Mouse (Mus musculus) layer of hippocampus, adult 8-10 months (tissue): ENCODE results near the gene AC129217.1. TPM values are rescaled to one million over a fixed set of nuclear protein-coding genes. Genes with fewer than 3 reads are reported as not detected.
A peak's percentile ranks its signal among the peaks of the same experiment; 100 is the strongest.

ENCODE experiments used
- DNase-seq, 2 experiments: peaks; one replicate each; pipeline ENCODE4 v3.0.0; 2022; ENCODE audit warnings: low spot score in 2 of 2
- total RNA-seq, 4 experiments: library from RNA; stranded (reverse); gene quantifications; 2 replicates each; pipeline ENCODE4 v1.2.4; 2022

AC129217.1 gene
- total RNA-seq, result not detected

DNA sequence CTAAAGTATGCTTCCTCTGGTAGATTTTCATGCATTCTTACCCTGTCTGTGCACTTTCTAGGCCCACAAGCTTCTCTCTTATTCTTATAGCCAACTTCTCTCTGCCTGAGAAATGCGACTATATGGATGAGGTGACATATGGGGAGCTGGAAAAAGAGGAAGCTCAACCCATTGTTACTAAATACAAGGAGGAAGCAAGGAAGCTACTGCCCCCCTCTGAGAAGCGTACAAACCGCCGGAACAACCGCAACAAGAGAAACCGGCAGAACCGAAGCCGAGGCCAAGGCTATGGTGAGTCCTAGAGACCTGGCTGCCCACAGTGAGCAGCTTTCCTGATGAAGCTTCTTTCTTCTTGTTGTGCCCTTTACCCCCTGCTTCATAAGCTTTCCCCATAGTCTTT is at the start of gene AC129217.1:
TSS of gene AC129217.1 (plus strand) at position 114 of the 400 bp plus-strand sequence.
- DNase-seq, result no peak

DNA sequence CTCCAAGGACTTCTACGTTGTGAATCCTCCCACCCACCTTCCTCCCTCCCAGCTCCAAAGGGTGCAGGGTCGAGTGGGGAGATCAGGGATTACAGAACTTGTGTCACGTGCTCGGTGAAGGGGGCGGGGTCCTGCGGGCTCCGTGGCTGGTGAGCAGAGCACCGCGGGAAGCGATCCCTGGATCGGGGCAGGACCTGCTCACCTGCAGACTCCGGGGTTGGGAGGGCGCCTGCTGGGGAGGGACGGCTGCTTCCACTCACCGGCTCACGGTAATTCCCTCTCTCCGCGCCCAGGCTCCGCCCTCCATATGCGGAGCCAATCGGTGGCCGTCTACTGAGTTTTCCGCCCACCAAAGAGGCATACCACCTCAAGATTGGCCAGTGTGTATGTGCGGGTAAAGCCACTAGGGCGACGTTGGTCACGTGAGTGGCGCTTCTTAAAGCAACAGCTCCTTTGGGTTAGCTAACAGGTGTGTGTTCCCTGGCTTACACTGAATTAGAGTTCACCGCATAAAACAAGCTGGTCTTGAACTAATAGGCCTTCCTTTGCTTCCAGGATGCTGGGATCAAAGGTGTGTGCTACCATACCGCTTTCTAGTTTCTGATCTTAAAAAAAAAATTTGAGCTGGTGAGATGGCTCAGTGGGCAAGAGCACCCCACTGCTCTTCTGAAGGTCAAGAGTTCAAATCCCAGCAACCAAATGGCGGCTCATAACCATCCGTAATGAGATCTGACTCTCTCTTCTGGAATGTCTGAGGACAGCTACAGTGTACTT is 43.4 kb upstream of the AC129217.1 start, which contains the start of gene Taf6l:
TSS of gene Taf6l (minus strand) at position 410 of the 774 bp plus-strand sequence.
- peak; percentile 94 to 95 for DNase-seq

DNA sequence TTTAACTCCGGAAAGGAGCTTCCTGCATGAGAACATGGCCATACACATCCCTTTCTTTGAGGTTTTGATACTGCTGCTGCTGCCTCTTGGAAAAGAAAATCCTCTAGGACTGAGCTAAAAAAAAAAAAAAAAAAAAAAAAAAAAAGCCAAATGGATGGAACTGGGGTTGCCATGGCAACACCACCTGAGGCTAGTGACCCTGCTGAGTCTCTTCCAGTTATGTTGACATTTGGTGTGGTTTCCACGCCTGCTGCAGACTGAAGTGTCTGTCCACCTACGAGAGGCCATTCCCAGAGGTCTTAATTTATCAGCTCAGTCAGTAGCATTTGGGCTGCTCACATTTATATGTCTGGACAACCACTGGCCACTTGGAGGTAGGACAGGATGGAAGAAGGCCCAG is 41.1 kb upstream of the AC129217.1 start:
- no peak for DNase-seq

DNA sequence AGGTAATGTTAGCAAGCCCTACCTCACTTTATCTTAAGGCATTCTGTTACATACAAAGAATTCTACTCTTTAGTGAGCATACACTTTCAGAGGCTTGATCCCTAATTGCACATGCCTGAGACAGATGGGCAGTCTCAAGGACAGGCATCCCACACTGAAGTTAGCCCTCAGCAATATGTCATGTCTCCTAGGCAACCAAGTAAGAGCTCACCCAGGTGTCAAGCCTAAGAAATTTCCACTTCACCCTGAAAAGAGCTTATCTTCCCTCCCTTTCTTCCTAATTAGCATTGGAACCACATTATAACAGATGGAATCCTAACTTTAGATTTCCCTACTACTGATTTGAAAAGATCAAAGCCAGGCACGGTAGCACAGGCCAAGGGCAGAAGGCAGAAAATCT is 40.4 kb upstream of the AC129217.1 start:
- DNase-seq, result peak in 1 of 2 experiments; percentile 43

DNA sequence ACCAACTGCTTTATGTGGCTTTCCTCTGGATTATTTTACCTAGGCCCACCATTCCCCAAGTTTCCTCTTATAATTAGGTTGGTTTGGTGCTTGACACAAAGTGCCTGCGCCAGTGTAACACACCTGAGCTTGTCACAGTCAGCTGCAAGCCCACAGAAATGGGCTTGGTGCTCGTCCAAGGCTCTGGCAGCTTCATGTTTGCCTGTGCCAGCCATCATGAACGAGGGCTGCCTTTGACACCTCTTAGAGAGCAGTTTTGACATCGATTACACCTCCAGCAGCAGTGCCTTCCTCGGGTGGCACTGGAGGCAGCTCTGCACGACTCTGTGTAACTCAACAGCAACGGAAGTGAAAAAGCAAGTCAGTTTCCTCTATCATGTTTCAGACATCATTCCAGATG is 39.4 kb upstream of the AC129217.1 start:
- no peak for DNase-seq

DNA sequence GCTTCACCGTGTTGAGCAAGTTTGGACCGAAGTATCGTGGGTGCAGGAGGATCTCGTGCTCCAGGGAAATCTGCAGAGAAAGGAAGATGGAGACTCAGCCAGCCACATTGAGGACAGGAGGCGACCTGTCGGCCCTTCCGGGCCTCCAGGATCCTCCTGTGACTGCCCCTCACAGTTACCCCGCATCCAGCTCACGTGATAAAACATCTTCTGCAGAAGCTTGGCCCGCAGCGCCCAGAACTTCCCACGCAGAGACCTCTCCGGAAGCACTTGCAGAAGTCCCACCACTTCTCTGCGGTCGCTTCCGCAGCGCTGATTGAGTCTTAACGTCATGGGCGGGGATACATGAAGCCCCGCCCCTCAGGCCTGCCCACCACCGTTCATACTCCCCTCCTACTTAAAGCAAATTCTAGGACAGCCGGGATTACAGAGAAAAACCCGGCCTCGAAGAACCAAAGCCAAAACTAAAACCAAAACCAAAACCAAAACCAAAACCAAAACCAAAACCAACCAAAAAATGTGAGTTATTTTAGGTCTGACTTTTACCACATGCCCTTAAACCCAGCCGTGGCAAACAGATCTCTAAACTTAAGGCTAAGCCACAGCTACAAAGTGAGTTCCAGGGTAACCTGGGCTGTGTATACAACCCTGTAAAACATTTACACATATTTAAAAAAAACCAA is 31.2 kb upstream of the AC129217.1 start, which contains the start of gene Polr2g:
TSS of gene Polr2g (minus strand) at position 314 of the 683 bp plus-strand sequence.
- peak; percentile 88 to 89 for DNase-seq

DNA sequence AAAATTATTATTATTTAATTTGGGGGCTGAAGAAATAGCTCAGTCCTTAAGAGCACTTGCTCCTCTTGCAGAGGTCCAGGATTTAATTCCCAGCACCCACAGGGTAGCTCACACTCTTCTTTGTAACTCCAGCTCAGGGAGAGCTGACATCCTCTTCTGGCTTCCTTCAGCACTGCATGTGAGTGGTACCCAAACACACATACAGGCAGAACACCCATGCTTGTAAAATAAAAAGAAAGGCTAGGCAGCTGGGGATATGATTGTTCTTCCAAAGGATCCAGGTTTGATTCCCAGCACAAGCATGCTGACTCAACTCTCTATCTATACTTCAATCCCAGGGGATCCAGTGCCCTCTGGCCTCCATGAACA is 30.6 kb upstream of the AC129217.1 start:
- no peak for DNase-seq

DNA sequence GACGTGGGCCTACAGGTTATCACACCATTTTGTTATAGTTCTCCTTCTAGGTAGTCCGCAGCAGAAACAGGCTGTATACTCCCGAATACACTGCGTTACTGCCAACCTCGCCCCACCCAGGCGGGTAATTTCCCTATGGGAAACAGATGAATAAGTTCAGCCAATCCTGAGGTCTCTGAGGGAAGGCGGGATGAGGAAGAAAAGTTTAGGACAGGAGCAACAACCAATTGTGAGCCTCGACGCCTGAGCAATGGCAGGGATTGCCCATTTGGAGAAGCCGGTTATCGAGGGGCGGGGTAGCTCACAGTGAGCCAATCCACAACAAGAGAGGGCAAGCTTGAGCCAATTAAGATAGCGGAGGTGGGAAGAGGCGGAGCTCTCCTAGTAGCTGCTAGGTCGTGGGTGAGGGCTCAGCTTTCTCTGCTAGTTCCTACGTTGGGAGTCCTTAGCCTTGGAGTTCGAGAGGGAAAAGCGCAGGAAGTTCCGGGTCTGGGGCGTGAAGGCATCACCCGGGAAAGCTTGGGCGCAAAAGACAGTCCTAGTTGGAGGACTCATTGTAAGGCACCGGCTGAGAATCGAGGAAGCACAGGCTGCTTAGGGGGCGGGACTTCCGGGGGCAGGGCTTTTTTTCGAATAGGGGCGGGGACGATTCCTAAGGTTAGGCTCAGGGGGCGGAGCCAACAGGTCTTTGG is 27.3 kb upstream of the AC129217.1 start, which contains the start of gene Zbtb3:
TSS of gene Zbtb3 (plus strand) at position 426 of the 692 bp plus-strand sequence.
- peak; percentile 96 to 98 for DNase-seq

DNA sequence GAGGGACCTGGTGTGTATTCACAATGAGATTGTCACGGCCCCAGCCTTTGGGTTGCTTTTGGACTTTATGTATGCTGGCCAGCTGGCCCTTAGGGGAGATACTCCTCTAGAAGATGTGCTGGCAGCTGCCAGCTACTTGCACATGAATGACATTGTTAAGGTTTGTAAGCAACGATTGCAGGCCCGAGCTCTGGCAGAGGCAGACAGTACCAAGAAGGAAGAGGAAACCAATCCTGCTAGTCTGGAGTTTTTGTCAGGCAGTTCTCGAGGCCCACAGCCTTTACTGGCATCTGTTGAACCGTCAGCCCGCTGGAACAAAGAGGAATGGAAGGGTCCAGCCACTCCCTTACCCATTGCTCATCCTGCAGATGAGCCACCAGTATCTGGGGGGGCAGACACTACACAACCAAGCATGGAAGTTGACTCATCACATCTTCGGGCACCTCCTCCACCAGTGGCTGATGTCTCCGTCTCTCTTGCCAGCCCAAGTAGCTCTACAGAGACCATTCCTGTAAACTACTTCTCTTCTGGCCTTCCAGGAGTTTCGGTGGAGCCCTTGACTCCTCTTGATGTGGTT is 26.3 kb upstream of the AC129217.1 start:
- no peak for DNase-seq

DNA sequence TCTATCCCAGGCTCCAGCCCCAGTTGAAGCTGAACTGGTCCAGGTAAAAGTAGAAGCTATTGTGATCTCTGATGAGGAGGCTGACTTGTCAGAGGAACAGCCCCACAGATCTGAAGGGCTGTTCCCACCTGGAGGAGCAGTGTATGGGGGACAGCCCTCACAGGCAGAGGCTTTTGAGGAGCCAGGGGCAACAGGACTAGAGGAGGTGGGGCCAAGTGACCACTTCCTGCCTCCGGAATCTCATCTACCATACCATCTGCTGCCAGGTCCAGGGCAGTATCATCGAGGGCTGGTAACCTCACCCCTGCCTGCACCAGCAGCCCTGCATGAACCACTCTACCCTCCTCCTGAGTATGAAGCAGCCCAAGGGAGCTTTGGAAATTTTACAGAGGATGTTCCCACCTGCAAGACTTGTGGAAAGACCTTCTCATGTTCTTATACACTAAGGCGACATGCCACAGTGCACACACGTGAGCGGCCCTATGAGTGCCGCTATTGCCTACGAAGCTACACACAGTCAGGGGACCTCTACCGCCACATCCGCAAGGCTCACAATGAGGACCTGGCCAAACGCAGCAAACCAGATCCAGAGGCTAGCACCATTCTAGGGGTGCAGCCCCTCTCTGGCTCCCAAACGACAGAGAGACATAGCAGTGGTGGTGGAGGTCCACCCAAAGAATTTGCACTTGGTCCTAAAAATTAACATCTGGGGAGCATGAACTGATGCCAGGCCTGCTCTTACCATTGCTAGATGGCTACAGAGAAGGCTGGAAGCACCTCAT is 25.5 kb upstream of the AC129217.1 start:
- no peak for DNase-seq

DNA sequence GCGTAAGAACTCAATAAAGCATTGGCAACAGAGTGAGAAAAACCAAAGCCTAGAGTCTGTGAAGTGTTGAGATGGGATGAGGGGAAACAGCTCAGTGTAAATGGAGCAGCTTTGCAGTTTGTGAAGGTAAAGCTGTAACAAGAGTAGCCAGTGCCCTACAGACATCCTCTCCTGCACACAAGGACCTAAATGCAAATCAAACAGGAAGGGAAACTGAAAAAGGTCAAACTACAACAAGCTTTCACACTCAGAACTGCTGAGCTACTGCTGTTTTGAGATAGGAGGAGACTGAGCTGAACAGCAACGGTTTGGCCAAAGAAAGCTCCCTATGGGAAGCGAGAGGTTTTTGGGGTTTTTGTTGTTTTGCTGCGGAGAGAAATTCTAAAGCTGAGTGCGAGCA is 22.8 kb upstream of the AC129217.1 start:
- no peak for DNase-seq

DNA sequence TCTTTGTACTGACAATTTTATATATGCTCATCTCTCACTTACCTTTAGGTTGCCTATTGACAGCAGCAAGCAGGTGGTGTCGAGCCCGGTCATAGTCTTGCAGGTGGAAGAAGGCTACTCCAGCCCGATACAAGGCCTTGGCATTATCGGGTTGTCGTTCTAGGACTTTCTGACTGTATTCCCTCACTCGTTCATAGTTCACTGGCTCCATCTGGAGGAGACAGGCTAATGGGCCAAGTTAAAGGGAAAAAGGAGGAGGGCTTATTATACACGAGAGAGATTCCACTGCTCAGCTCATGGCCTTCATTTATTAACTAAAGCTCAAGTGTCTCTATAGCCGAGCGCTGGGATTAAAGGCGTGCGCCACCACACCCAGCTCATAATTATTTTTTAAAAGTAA is 13.8 kb upstream of the AC129217.1 start:
- no peak for DNase-seq

DNA sequence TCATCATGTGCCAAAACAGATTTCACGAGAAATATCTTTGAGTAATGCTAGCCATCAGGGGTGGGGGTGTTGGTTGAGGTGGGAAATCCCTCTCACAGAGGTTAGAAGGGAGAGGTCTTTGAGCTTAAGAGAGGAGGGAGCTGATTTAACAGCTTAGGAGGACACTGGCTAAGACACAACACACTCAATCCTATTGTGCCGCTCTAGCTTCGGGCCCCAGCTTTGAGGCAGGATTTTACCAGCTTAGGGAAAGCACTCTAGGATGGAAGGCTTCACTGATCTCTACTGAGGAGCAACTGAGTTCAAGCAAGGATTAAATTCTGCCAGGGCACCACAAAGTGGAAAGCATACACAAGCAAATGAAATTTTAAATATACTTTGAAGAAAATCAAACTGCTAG is 12.6 kb upstream of the AC129217.1 start:
- no peak for DNase-seq

DNA sequence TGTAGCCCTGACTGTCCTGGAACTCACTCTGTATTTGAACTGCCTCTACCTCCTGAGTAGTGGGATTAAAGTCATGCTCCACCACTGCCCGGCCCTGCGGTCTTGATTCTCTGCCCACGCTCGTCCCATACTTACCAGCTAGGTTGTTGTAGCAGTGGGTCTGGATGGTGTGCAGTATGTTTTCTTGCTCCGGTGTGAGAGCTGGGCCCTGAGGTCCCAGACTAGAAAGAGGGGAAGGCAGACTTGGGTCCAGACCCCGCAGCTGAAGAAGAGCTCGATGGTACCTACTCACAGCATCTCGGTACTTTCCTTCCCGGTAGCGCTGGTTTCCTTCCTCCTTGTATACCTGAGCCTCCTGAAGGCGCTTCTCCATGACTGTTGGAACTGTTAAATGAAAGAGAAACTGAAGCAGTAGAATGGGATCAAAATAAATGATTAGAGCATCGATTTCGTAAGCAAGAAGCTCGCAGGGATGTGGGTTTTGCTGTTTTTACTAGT is 11.2 kb upstream of the AC129217.1 start:
- no peak for DNase-seq

DNA sequence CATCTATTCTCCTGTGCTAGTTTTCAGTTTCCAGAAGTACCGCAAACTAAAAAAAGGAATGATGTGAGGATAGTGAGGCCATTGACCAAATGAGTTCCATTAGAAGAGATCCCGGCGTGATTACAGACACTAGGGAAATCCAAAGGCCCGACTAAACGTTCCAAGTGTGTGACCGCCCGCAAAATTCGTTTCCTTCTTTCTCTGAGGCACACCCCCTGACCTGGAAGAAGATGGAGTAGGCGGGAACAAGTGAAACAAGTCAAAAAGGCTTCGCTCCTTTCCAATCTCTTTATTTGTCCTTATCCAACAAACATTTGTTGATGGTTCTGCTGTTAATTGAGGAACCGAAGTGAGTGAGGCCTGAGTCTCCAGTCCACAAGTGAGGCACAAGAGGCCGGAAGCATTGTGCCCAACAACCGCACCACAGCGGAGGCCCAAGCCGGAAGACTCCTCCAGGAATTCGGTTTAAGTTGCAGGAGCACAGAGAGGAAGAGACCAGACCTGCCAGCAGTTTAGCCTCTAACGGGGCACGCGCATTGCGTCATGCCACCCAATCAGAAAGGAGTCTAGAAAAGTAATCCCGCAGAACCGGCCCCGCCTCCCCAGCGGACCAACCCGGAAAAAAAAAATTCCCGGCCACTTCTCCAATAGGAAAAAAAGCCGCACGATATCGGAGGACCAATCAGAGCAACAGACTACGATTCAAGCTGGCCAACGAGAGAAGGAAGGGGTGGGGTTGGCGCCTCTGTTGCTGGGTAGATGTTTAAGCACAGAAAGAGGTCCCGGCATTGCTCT is 10.6 kb upstream of the AC129217.1 start, which contains the start of gene Ttc9c:
TSS of gene Ttc9c (minus strand) at position 533 of the 795 bp plus-strand sequence.
- DNase-seq, result peak; percentile 97 to 98

DNA sequence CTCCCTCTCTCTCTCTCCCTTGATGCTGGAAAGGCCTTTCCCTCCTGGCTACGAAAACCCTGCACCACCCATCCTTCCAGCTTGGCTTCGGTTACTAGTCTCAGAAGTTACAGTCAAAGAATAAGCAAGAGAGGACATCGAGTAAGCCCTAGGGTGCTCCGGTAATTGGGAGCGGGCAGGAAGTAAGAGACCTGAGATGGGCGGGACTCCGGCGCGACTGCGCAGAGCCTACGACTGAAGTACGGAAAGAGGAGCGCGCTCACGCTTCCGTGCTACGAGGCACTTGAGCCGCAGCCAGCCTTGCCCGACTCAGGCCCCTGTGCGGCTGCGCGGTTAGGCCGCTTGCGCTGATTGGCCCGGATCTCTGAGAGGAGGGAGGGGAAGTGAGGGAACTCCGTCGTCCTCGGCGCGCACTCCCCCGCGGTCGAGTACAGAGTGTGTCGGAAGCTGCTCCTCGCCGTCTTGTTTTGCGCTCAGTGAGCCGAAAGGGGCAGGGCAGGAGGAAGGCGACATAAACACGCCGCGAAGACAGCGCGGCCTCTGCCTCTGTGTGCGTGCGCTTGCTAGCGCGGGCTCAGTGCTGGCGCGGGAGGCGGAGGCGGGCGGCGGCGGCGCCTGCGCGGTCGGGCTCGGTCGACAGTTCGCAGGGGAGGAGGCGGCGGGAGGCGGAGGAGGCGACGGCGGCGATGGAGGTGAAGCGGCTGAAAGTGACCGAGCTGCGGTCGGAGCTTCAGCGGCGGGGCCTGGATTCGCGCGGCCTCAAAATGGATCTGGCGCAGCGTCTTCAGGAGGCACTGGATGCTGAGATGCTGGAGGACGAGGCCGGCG is 9.8 kb upstream of the AC129217.1 start, which contains the start of gene Hnrnpul2:
TSS of gene Hnrnpul2 (plus strand) at position 415 of the 828 bp plus-strand sequence.
- peak; percentile 98 to 99 for DNase-seq

DNA sequence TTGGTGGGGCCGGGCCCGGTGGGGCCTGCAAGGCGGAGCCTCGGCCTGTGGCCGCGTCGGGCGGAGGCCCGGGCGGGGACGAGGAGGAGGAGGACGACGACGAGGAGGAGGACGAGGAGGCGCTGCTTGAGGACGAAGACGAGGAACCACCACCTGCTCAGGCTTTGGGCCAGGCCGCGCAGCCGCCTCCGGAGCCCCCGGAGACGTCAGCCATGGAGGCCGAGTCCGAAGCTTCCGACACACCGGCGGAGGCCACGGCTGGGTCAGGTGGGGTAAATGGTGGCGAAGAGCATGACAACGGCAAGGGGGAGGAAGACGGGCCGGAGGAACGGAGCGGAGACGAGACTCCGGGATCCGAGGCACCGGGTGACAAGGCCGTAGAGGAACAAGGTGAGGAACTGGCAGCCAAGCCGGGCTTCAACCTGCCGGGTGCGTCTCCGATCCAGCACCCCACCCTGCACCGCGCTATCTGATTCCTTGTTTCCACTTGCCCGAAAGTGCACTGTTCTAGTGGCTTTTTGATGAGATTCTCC is 9.1 kb upstream of the AC129217.1 start:
- DNase-seq, result no peak

DNA sequence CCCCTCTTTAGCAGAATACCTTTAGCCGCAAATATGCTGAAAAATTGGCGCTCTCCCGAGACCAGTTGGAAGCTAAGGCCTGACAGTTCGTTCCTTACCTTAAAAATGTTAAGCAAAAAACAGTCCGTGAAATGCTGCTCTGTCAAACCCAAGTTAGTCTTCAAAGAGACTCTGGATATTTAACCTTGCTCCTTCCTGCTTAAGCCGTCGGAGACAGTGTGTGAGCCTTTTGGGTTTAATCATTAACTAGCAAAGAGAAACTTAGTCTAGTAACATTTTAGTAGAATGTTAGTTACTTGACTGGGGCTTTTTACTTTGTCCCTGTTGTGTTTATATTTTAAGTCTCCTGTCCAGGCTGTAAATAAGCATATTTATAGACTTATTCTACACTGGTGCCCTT is 8.4 kb upstream of the AC129217.1 start:
- DNase-seq, result no peak
